ENCODE assay signal across 9 mouse cellular contexts in the genomic region with DNA sequence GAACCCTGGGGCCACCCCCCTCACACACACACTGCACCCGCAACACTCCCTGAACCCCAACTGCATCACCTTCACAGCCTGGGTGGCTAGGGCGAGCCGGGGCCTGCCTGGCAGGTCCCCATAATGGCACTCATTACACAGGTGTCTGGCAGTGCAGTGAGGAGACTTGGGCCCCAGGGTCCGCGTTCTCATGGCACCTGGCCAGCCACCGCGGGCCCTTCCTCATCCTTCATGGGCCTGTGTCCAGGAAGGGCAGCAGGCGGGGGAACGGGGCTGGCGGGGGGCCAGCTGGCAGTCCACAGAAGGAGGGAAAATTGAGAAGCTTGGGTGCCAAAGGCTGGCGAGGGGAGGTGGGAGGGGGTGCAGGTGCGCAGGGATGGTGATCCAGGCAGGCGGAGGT.
A peak's percentile ranks its signal among the peaks of the same experiment; 100 is the strongest.
DNase-seq lines count a peak whose midpoint lies in the region; ATAC-seq and TF ChIP-seq lines count a peak whose summit lies in the region.
"Had no signal": no experiment of that assay in that cellular context is flagged by ENCODE, and none has a peak within 500 bp of the region (broad histone marks: within the 10 kb centered on the region; RNA-seq: fewer than 3 reads in every experiment).

No protein-coding gene starts in this region.

- H3K4me2 ChIP-seq in forebrain, embryonic 13.5 days = no peak overlapping the region
- H3K4me2 ChIP-seq in lung, embryonic 14.5 days = no peak overlapping the region

- no peak overlapping the region for H3K4me3 ChIP-seq in forebrain, embryonic 13.5 days
- no peak overlapping the region for H3K4me3 ChIP-seq in forebrain, embryonic 10.5 days
- H3K4me3 ChIP-seq in lung, embryonic 14.5 days (ENCODE audit: low read depth, low read length) = no peak overlapping the region
- no peak overlapping the region for H3K4me3 ChIP-seq in limb, embryonic 10.5 days
- H3K4me3 ChIP-seq: layer of hippocampus, adult 2 months had no signal

- no peaks in the 10 kb centered on the region for H3K9me3 ChIP-seq in forebrain, embryonic 13.5 days (replicated peaks)
- H3K9me3 ChIP-seq in forebrain, embryonic 10.5 days = no peaks in the 10 kb centered on the region
- H3K9me3 ChIP-seq in lung, embryonic 14.5 days (ENCODE audit: low read depth, low read length) = no peaks in the 10 kb centered on the region
- H3K9me3 ChIP-seq in limb, embryonic 10.5 days (replicated peaks) = no peaks in the 10 kb centered on the region

- no peaks in the 10 kb centered on the region for H3K27me3 ChIP-seq in forebrain, embryonic 13.5 days
- no peaks in the 10 kb centered on the region for H3K27me3 ChIP-seq in forebrain, embryonic 10.5 days (ENCODE audit: poor library complexity, severe bottlenecking)
- no peaks in the 10 kb centered on the region for H3K27me3 ChIP-seq in lung, embryonic 14.5 days (ENCODE audit: insufficient read depth, low read length)
- no peaks in the 10 kb centered on the region for H3K27me3 ChIP-seq in limb, embryonic 10.5 days (ENCODE audit: low read depth, poor library complexity, severe bottlenecking)

- H3K36me3 ChIP-seq in forebrain, embryonic 13.5 days (ENCODE audit: poor library complexity, severe bottlenecking) = no peaks in the 10 kb centered on the region
- no peaks in the 10 kb centered on the region for H3K36me3 ChIP-seq in forebrain, embryonic 10.5 days (replicated peaks)
- H3K36me3 ChIP-seq in lung, embryonic 14.5 days (ENCODE audit: insufficient read depth) = no peaks in the 10 kb centered on the region
- no peaks in the 10 kb centered on the region for H3K36me3 ChIP-seq in limb, embryonic 10.5 days

- WGBS in forebrain, embryonic 13.5 days = 57% methylated on average over 13 of the region's 13 CpGs
- WGBS in forebrain, embryonic 10.5 days = 90% methylated on average over 13 of the region's 13 CpGs
- whole genome bisulfite sequencing in lung, embryonic 14.5 days = 50% methylated on average over 13 of the region's 13 CpGs
- WGBS in limb, embryonic 10.5 days = 91% methylated on average over 13 of the region's 13 CpGs

- H3K9ac ChIP-seq in forebrain, embryonic 13.5 days = no peak overlapping the region
- no peak overlapping the region for H3K9ac ChIP-seq in lung, embryonic 14.5 days

- peaks cover 18% of the 10 kb centered on the region; the same call in 1 of the 2 replicates for H3K4me1 ChIP-seq in forebrain, embryonic 13.5 days
- H3K4me1 ChIP-seq in forebrain, embryonic 10.5 days = peaks cover 30% of the 10 kb centered on the region
- H3K4me1 ChIP-seq in lung, embryonic 14.5 days (ENCODE audit: insufficient read depth) = peaks cover 17% of the 10 kb centered on the region
- peaks cover 15% of the 10 kb centered on the region for H3K4me1 ChIP-seq in limb, embryonic 10.5 days

- TF ChIP-seq CTCF in lung, embryonic 14.5 days (IDR thresholded peaks at IDR 0.05; ENCODE audit: low read depth) = no peak

- ATAC-seq in forebrain, embryonic 13.5 days = peak; percentile 58; the same call in 1 of the 2 replicates
- ATAC-seq in lung, embryonic 14.5 days (ENCODE audit: insufficient read depth) = peak; percentile 9; the same call in 1 of the 2 replicates

- no peak overlapping the region for H3K27ac ChIP-seq in forebrain, embryonic 13.5 days
- no peak overlapping the region for H3K27ac ChIP-seq in forebrain, embryonic 10.5 days
- H3K27ac ChIP-seq in lung, embryonic 14.5 days (ENCODE audit: low read depth) = peak overlapping the region; percentile 69; the same call in 1 of the 2 replicates
- peak overlapping the region; percentile 31; the same call in 1 of the 2 replicates for H3K27ac ChIP-seq in limb, embryonic 10.5 days
- H3K27ac ChIP-seq: layer of hippocampus, adult 2 months had no signal

- DNase-seq in forebrain, embryonic 10.5 days (ENCODE audit: extremely low spot score, low spot score) = no peak
- DNase-seq in lung, embryonic 14.5 days = peak; percentile 62
- no peak for DNase-seq in lung, postnatal 14 days
- DNase-seq in ZHBTc4 (ENCODE audit: low read depth, low spot score) = peak; percentile 42
- DNase-seq in limb, embryonic 10.5 days (ENCODE audit: low spot score) = no peak
- DNase-seq in natural killer cell, adult 2 months (ENCODE audit: low spot score in 2 of 2) = no peak
- DNase-seq in urinary bladder, adult 18-20 months (ENCODE audit: low spot score in 2 of 2) = no peak

Comparison
In these comparisons a context has a peak if more than half of its experiments do, and no peak if none do; other contexts are left out.
1. DNase-seq: peak in lung, embryonic 14.5 days (single experiment) and ZHBTc4 (single experiment); none in forebrain, embryonic 10.5 days (single experiment), lung, postnatal 14 days (single experiment), limb, embryonic 10.5 days (single experiment), natural killer cell, adult 2 months (0 of 2) and urinary bladder, adult 18-20 months (0 of 2).
2. H3K27ac ChIP-seq: peak in lung, embryonic 14.5 days (single experiment) and limb, embryonic 10.5 days (single experiment); none in forebrain, embryonic 13.5 days (single experiment) and forebrain, embryonic 10.5 days (single experiment).